Mouse (Mus musculus): ENCODE results near the gene Tstd1.

Gene Tstd1

DNA sequence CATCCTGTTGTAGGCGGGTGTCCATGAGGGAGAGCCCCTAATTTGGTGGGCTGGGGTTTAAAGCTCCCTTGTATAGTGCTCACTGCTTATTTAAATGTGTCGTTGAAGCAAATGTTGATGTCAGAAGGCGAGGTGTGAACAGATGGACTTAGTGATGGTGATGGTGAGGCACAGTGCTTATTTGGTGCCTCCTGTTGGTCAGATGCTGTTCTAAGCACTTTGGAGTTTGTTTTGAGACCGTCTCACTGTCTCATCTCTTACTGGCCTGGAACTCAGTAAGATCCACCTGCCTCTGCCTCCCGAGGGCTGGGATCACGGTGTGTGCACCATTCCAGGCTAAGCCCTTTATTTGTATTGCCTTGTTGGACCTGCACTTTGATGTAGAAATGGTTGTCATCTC lies 36.3 kb downstream of the Tstd1 start:
- no peak for DNase-seq (ENCODE audit: low spot score)

GRCm38 (mm10) chr1:171457568-171457967 lies 38.9 kb downstream of the Tstd1 start:
- no peak for DNase-seq (ENCODE audit: low spot score)

- no peak for DNase-seq (ENCODE audit: low spot score)
These were observed 41.1 kb downstream of the Tstd1 start for GRCm38 (mm10) chr1:171459791-171460190.

DNA sequence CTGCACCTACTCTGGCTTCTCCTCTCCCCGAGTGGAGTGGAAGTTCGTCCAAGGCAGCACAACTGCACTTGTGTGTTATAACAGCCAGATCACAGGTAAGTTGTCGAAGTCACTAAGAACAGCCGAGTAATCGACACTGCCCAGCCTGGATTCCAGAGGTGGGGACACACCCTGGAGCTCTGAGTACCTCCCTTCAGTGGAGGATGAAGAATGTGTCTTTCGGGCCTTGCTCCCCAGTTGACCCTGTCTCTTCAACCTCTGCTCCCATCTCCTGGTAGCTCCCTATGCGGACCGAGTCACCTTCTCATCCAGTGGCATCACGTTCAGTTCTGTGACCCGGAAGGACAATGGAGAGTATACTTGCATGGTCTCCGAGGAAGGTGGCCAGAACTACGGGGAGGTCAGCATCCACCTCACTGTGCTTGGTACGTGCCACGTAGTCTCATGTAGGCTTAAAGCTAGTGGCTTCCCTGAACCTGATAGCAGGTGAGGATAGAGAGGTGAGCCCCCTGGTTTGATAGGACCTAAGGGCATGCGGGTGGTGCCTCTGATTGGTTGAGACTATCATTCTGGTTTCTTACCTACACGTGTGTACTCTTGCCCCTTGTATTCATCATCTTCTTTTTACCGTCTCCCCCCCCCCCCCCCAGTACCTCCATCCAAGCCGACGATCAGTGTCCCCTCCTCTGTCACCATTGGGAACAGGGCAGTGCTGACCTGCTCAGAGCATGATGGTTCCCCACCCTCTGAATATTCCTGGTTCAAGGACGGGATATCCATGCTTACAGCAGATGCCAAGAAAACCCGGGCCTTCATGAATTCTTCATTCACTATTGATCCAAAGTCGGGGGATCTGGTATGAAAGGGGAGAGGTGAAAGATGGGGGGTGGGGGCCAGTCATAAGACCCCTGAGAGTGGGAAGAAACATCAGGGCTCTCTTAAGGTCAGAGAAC lies 42.2 kb downstream of the Tstd1 start:
- DNase-seq (ENCODE audit: low spot score) = no peak

- DNase-seq (ENCODE audit: low spot score) = no peak
These were observed 44.5 kb downstream of the Tstd1 start for GRCm38 (mm10) chr1:171463133-171463532.

DNA sequence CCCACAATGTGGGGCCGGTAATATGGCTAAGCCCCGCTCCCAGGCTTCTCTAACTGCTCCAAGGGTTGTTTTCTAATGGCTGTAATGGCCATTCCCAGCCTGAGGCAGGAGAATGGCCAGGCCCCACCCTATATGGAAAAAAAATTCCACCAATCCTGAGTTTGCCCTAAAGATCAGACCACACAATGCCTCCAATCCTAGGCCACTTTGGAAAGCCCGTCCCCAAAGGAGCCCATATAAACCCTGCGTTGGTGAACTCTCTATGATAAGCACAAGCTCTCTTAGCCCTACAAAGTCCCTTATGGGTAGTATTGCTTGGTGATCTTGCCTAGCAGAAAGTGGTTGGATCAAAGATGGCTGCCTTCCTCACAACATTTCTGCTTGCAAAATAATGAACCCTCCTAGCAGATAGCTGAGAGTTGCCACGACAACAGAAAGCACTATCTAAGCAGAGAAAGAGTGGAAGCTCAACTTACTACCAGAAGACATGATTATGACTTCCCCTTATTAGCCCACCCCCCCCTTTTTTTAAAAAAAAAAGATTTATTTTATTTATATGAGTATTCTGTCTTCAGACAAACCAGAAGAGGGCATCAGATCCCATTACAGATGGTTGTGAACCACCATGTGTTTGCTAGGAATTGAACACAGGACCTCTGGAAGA lies 47.2 kb downstream of the Tstd1 start:
- no peak for DNase-seq (ENCODE audit: low spot score)

DNA sequence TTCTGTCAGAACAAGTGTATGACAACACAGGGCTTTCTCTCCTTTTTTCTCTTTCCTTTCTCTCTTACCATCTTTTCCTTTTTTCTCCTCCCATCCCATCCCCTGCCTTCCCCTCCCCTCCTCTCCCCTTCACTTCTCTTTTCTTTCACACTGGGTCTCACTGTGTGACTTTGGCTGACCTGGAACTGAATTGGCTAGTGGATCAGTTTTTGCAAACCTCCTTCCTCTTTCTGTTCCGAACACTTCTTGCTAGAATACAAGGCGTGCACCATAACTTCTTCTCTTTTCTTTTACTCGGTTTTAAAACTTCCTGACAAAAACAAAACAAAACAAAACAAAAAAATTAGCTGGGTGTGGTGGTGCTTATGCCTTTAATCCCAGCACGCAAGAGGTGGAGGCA lies 47.9 kb downstream of the Tstd1 start:
- DNase-seq (ENCODE audit: low spot score) = no peak

DNA sequence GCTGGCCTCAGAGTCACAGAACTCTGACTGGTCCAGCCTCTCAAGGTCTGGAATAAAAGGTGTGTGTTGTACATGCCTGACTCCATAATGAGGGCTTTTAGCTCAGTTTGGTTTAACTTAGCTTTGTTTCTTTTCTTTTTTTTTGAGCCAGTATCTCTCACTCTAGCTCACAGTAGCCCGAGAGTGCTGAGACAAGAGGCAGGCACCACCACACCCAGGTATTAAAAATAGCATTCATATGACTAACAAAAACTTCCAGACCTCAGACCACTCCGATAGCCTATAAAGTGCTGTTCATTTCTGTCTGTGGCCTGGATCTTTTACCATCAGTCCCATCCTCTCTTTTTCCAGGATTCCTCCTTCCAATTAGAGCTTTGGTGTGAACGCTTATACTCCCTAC lies 51.0 kb downstream of the Tstd1 start:
- DNase-seq (ENCODE audit: low spot score) = no peak
